Mouse (Mus musculus) megakaryocyte, embryonic 14.5 days (primary cell): ENCODE results near the gene Dgki.

Experiments used
- FLI1 ChIP-seq: IDR thresholded peaks from 2 replicates; pipeline ENCODE4 v1.6.1; 2012; ENCODE audit warnings: low read length, inconsistent platforms, mixed read lengths
- GATA1 ChIP-seq: IDR thresholded peaks from 3 replicates; pipeline ENCODE4 v1.6.1; 2012; ENCODE audit warnings: mixed read lengths, low read length, inconsistent platforms, borderline replicate concordance

- no peak for TF ChIP-seq GATA1
- TF ChIP-seq FLI1, result no peak
These were observed 262.7 kb downstream of the Dgki start for GRCm38 (mm10) chr6:37037115-37037908.
